Mouse (Mus musculus) heart, embryonic 15.5 days (tissue): ENCODE results near the gene Aifm3. TPM values are rescaled to one million over a fixed set of nuclear protein-coding genes. Genes with fewer than 3 reads are reported as not detected.
A peak's percentile ranks its signal among the peaks of the same experiment; 100 is the strongest.

Source experiments
- ATAC-seq: fragments of 200-750 bp; cut with Nextera tagmentation; replicated peaks from 2 replicates; pipeline ENCODE4 v1.8.0; 2017; ENCODE audit warnings: low read depth, moderate TSS enrichment; ENCODE audit not compliant: insufficient number of reproducible peaks, insufficient read depth, low FRiP score
- H3K27ac ChIP-seq: fragments of 300-500 bp; sonication (generic); 2 replicates; pipeline ENCODE4 v1.5.1; 2015; ENCODE audit warnings: mild to moderate bottlenecking, inconsistent platforms
- H3K27me3 ChIP-seq: fragments of 300-500 bp; sonication (generic); 2 replicates; pipeline ENCODE4 v1.6.1; 2015; ENCODE audit warnings: inconsistent platforms
- H3K36me3 ChIP-seq: fragments of 300-500 bp; sonication (generic); 2 replicates; pipeline ENCODE4 v1.6.1; 2015; ENCODE audit warnings: mild to moderate bottlenecking, inconsistent platforms
- H3K4me1 ChIP-seq: fragments of 300-500 bp; sonication (generic); replicated peaks from 2 replicates; pipeline ENCODE4 v1.6.1; 2015; ENCODE audit warnings: inconsistent platforms
- H3K4me2 ChIP-seq: fragments of 300-500 bp; sonication (generic); 2 replicates; pipeline ENCODE4 v1.6.1; 2015; ENCODE audit warnings: inconsistent platforms, mild to moderate bottlenecking, moderate library complexity
- H3K4me3 ChIP-seq: fragments of 300-500 bp; sonication (generic); 2 replicates; pipeline ENCODE4 v1.5.1; 2015; ENCODE audit warnings: mild to moderate bottlenecking, inconsistent platforms
- H3K9ac ChIP-seq: fragments of 300-500 bp; sonication (generic); 2 replicates; pipeline ENCODE4 v1.6.1; 2015; ENCODE audit warnings: mild to moderate bottlenecking, inconsistent platforms
- H3K9me3 ChIP-seq: fragments of 300-500 bp; sonication (generic); replicated peaks from 2 replicates; pipeline ENCODE4 v1.6.1; 2016; ENCODE audit warnings: inconsistent platforms
- WGBS: fragments of 180-500 bp; shearing (Covaris S2); methylation state at CpG from one replicate; pipeline ENCODE4 v1.1.7; 2015; ENCODE audit warnings: mixed read lengths; 5-methylcytosine and 5-hydroxymethylcytosine counted together
- polyA plus RNA-seq: library from polyadenylated mRNA; unstranded; fragments of >200 nt; fragmentation: Nextera tagmentation; extraction: Ambion mirVana; gene quantifications from 2 replicates; pipeline ENCODE4 v1.2.1, GENCODE M21; 2015

Aifm3 gene
- polyA plus RNA-seq: 0.91 and 1.6 TPM in 2 replicates

GRCm38 (mm10) chr16:17489469-17490111, at the start of gene Aifm3:
Gene Aifm3 (plus strand): TSS chr16:17489611.
- Histone ChIP-seq H3K4me2 (peak within 1 kb of the TSS; percentile 96), H3K27me3 (0 out of 2 replicates have a peak, but pooled peaks cover 6% of the 10 kb centered on the region), H3K27ac (no peak within 1 kb of the TSS), H3K36me3 (peaks cover 8% of the 10 kb centered on the region), H3K4me1 (peaks cover 23% of the 10 kb centered on the region), H3K9me3 (no peaks in the 10 kb centered on the region), H3K9ac (peak within 1 kb of the TSS; percentile 58), H3K4me3 (peak within 1 kb of the TSS; percentile 55)
- peak; percentile 55; the same call in 1 of the 2 replicates for ATAC-seq
- WGBS: 1% methylated on average over 42 of the region's 47 CpGs

GRCm38 (mm10) chr16:17451541-17452372, 37.7 kb upstream of the Aifm3 start, which contains the start of gene Crkl:
Gene Crkl (plus strand): TSS chr16:17451987.
- Histone ChIP-seq H3K36me3 (peaks cover 5% of the 10 kb centered on the region; the same call in 1 of the 2 replicates), H3K9me3 (no peaks in the 10 kb centered on the region), H3K27ac (peak within 1 kb of the TSS; percentile 98), H3K27me3 (no peaks in the 10 kb centered on the region), H3K9ac (peak within 1 kb of the TSS; percentile 95), H3K4me1 (peaks cover 25% of the 10 kb centered on the region), H3K4me2 (peak within 1 kb of the TSS; percentile 69), H3K4me3 (peak within 1 kb of the TSS; percentile 94)
- ATAC-seq: peak; percentile 98
- under 1% methylated on average over 63 of the region's 63 CpGs for WGBS

- peak; percentile 40 for ATAC-seq
- Histone ChIP-seq H3K4me3 (peak overlapping the region; percentile 94), H3K27ac (peak overlapping the region; percentile 98), H3K27me3 (no peaks in the 10 kb centered on the region), H3K36me3 (peaks cover 8% of the 10 kb centered on the region; the same call in 1 of the 2 replicates), H3K9ac (peak overlapping the region; percentile 95), H3K9me3 (no peaks in the 10 kb centered on the region), H3K4me1 (peaks cover 25% of the 10 kb centered on the region), H3K4me2 (peak overlapping the region; percentile 69)
- 0% methylated on average over 24 of the region's 24 CpGs for WGBS
Observed at GRCm38 (mm10) chr16:17452373-17452715, 37.1 kb upstream of the Aifm3 start.

GRCm38 (mm10) chr16:17456901-17457300, 32.5 kb upstream of the Aifm3 start:
- H3K9me3 ChIP-seq: no peaks in the 10 kb centered on the region
- ATAC-seq: no peak
- H3K4me2 ChIP-seq: no peak overlapping the region
- peaks cover 11% of the 10 kb centered on the region; the same call in 1 of the 2 replicates for H3K36me3 ChIP-seq
- no peak overlapping the region for H3K27ac ChIP-seq
- no peak overlapping the region for H3K9ac ChIP-seq
- peaks cover 27% of the 10 kb centered on the region for H3K4me1 ChIP-seq
- H3K27me3 ChIP-seq: no peaks in the 10 kb centered on the region
- H3K4me3 ChIP-seq: no peak overlapping the region
- 97% methylated on average over 1 of the region's 1 CpGs for WGBS

- Histone ChIP-seq H3K4me2 (no peak overlapping the region), H3K36me3 (peaks cover 11% of the 10 kb centered on the region; the same call in 1 of the 2 replicates), H3K4me3 (no peak overlapping the region), H3K27ac (no peak overlapping the region), H3K27me3 (no peaks in the 10 kb centered on the region), H3K4me1 (peaks cover 19% of the 10 kb centered on the region), H3K9ac (no peak overlapping the region), H3K9me3 (no peaks in the 10 kb centered on the region)
- no peak for ATAC-seq
- WGBS: 86% methylated on average over 4 of the region's 4 CpGs
Observed at GRCm38 (mm10) chr16:17460254-17460653, 29.2 kb upstream of the Aifm3 start.

GRCm38 (mm10) chr16:17461596-17461995, 27.8 kb upstream of the Aifm3 start:
- peaks cover 11% of the 10 kb centered on the region for H3K4me1 ChIP-seq
- 71% methylated on average over 1 of the region's 1 CpGs for WGBS
- H3K4me2 ChIP-seq: no peak overlapping the region
- ATAC-seq: no peak
- no peak overlapping the region for H3K9ac ChIP-seq
- H3K9me3 ChIP-seq: no peaks in the 10 kb centered on the region
- H3K36me3 ChIP-seq: peaks cover 7% of the 10 kb centered on the region; the same call in 1 of the 2 replicates
- H3K4me3 ChIP-seq: no peak overlapping the region
- no peak overlapping the region for H3K27ac ChIP-seq
- H3K27me3 ChIP-seq: no peaks in the 10 kb centered on the region

GRCm38 (mm10) chr16:17463184-17463583, 26.2 kb upstream of the Aifm3 start:
- Histone ChIP-seq H3K4me3 (no peak overlapping the region), H3K27me3 (no peaks in the 10 kb centered on the region), H3K27ac (no peak overlapping the region), H3K9ac (no peak overlapping the region), H3K4me1 (peaks cover 11% of the 10 kb centered on the region), H3K36me3 (0 out of 2 replicates have a peak, but pooled peaks cover 3% of the 10 kb centered on the region), H3K9me3 (no peaks in the 10 kb centered on the region), H3K4me2 (no peak overlapping the region)
- no peak for ATAC-seq
- WGBS: 78% methylated on average over 2 of the region's 2 CpGs

GRCm38 (mm10) chr16:17466875-17467663, 22.3 kb upstream of the Aifm3 start:
- no peak overlapping the region for H3K4me2 ChIP-seq
- no peaks in the 10 kb centered on the region for H3K9me3 ChIP-seq
- peaks cover 7% of the 10 kb centered on the region for H3K4me1 ChIP-seq
- ATAC-seq: no peak
- H3K27me3 ChIP-seq: no peaks in the 10 kb centered on the region
- H3K4me3 ChIP-seq: no peak overlapping the region
- H3K9ac ChIP-seq: no peak overlapping the region
- peaks cover 16% of the 10 kb centered on the region for H3K36me3 ChIP-seq
- H3K27ac ChIP-seq: no peak overlapping the region
- WGBS: 81% methylated on average over 4 of the region's 4 CpGs

- WGBS: 75% methylated on average over 6 of the region's 6 CpGs
- no peaks in the 10 kb centered on the region for H3K9me3 ChIP-seq
- H3K36me3 ChIP-seq: peaks cover 16% of the 10 kb centered on the region
- H3K4me3 ChIP-seq: no peak overlapping the region
- H3K4me2 ChIP-seq: no peak overlapping the region
- no peak for ATAC-seq
- no peak overlapping the region for H3K27ac ChIP-seq
- H3K9ac ChIP-seq: no peak overlapping the region
- H3K4me1 ChIP-seq: peaks cover 8% of the 10 kb centered on the region; the same call in 1 of the 2 replicates
- no peaks in the 10 kb centered on the region for H3K27me3 ChIP-seq
Observed at GRCm38 (mm10) chr16:17472498-17472897, 16.9 kb upstream of the Aifm3 start.

- no peak overlapping the region for H3K4me2 ChIP-seq
- H3K9ac ChIP-seq: no peak overlapping the region
- no peaks in the 10 kb centered on the region for H3K9me3 ChIP-seq
- no peak for ATAC-seq
- H3K4me3 ChIP-seq: no peak overlapping the region
- H3K27me3 ChIP-seq: no peaks in the 10 kb centered on the region
- peaks cover 15% of the 10 kb centered on the region for H3K36me3 ChIP-seq
- peaks cover 8% of the 10 kb centered on the region; the same call in 1 of the 2 replicates for H3K4me1 ChIP-seq
- no peak overlapping the region for H3K27ac ChIP-seq
Observed at GRCm38 (mm10) chr16:17474091-17474490, 15.3 kb upstream of the Aifm3 start.

GRCm38 (mm10) chr16:17474761-17475160, 14.7 kb upstream of the Aifm3 start:
- WGBS: 79% methylated on average over 2 of the region's 2 CpGs

More at GRCm38 (mm10) chr16:17474761-17475160, 14.7 kb upstream of the Aifm3 start:
- no peak for ATAC-seq
- Histone ChIP-seq H3K4me3 (no peak overlapping the region), H3K9ac (no peak overlapping the region), H3K4me1 (peaks cover 8% of the 10 kb centered on the region; the same call in 1 of the 2 replicates), H3K4me2 (no peak overlapping the region), H3K27ac (no peak overlapping the region), H3K9me3 (no peaks in the 10 kb centered on the region), H3K36me3 (peaks cover 13% of the 10 kb centered on the region; the same call in 1 of the 2 replicates), H3K27me3 (no peaks in the 10 kb centered on the region)
